Mouse (Mus musculus) ovary, postnatal 10 days (tissue): ENCODE measurements around the gene Gm11034.

ENCODE experiments used
- DNase-seq: peaks from one replicate; pipeline ENCODE4 v3.0.0; 2022; ENCODE audit warnings: low spot score

The Gm11034 gene

DNA sequence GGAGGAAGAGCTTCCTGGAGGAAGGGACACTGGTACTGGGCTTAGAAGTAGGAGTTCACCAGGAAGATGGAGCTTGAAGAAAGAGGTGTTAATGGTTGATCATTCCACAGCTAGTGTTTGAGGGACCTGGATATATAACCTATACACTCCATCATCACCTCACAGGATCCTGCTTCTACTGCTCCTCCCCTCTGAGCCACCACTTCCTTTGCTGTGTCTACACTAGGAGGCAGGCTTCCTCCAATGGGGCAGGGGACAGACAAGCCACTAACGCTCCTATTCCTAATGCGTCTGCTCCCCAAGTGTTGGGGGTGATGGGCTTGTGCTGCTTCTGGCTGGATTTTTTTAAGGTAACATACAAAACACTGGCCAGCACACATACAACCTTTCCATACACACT is 2.7 kb downstream of the Gm11034 start:
- no peak for DNase-seq

DNA sequence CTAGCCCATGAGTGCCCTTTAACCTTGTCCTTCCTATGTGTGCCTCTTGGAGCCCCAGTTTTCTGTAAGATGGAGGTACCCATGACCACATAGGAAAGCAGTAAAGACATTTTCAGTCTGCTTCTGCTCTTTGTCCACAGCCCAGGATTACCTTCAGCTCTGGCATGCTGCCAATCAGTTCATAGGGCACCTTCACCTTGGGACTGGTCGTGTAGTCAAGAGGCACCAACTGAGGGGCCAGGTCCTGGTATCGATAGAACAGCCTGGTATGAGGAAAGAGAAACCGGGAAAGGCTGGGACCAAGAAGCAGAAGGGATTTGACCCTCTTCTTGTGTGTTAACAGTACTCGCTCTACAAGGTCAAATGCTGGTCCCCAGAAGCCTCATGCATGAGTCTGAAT is 3.2 kb downstream of the Gm11034 start:
- no peak for DNase-seq

DNA sequence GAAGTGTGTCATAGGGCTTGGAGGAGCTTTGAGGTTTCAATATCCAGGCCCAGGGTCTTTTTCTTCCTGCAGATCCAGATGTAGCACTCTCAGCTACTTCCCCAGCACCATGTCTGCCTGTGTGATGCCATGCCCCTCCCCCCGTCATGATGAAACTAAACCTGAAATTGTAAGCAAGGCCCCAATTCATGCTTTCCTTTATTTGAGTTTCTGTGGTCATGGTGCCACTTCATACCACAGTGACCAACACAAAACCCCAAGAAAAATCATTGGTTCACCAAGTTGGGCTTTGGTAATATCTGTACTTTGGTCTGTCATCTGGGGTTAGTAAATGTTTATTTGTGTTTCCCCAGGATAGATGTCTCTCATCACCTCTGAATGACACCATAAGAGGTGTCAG is 4.9 kb downstream of the Gm11034 start:
- no peak for DNase-seq

DNA sequence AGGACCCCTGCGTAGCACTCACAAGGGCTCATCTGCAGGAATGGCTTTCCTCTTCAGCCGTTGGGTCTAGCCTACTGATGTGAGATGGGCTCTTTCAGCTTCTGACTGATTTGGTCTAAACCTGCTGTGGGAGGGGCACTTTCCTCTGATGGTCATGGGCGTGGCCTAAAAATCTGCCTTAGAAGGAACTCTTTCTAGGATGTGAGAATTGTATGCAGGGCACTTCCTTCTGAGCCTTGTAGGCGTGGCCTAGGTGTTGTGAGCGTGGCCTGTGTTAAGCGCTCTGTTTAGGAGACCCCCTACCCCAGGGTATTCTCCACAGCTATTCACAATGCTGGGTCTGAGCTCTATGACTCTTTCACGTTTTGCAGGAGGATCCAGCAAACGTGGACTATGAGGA is 15.4 kb downstream of the Gm11034 start:
- no peak for DNase-seq

DNA sequence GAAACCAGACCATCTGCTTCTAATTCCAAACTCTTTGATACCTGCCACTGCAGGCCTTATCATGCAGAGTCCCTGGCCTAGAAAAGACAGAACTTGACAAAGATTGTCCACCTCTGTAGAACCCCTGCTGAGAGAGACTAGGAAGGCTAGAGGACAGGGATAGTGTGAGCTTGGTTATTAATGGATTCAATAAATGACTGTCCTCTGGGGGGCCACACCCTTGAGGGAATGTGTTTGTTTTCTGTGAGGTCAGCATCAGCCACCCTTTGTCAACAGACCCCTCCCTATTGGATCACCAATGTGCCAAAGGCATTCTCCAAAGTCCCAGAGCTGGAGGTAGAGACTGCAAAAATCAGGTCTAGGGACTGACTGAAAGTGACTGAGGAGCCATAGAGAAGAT is 21.4 kb downstream of the Gm11034 start:
- DNase-seq, result no peak

DNA sequence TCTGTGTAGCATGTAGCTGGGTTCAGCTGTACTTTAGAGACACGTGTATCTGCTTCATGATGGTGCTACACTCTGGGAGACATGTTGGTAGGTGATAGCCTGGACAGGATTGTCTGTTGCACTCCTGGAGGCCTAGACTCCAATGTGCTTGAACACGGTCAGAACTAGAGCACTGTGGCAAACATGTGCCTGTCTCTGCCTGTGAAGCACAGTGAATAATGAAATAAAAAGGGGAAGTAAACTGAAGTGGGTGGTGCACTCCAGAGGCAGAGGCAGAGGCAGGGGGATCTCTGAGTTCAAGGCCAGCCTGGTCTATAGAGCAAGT is 23.3 kb downstream of the Gm11034 start:
- no peak for DNase-seq

DNA sequence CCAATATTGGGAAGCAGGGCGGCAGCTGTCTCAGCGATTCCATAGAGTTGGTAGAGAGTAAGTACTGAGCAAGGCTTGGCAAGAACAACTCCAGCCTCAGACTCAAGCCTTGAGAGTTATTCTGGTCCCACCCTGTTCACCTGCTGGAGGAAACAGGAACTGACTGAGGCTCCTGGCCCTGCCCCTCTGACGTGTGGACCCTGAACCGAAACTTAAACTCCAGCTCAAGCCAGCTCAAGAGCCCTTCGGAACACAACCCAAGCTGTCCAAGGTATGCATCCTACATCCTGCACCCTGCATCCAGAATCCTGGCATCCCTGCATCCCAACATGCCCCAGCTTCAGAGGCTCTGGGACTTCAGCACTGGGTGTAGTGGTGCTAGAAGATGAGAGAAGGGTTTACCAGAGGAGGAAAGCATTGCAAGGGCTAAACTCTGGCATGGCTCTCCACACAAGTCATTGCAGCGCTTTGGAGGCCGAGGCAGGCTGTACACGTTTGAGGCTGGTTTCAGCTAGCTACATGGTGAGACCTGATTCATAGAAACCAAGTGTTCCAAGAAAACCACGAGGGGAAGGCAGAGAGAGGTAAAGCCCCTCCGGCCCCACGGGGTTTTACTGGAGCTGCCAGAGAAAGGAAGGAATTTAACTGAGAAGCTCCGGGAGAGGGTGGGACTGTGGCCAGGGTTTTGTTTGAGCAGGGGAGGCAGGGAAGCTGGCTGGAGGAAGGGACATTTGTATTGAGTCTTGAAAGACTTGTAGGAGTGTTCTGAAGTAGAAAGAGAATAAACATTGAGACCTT is 23.8 kb downstream of the Gm11034 start, which contains the start of gene Hsh2d:
Gene Hsh2d, plus strand, starts transcription at position 222 of the 798 bp plus-strand sequence.
- no peak for DNase-seq

DNA sequence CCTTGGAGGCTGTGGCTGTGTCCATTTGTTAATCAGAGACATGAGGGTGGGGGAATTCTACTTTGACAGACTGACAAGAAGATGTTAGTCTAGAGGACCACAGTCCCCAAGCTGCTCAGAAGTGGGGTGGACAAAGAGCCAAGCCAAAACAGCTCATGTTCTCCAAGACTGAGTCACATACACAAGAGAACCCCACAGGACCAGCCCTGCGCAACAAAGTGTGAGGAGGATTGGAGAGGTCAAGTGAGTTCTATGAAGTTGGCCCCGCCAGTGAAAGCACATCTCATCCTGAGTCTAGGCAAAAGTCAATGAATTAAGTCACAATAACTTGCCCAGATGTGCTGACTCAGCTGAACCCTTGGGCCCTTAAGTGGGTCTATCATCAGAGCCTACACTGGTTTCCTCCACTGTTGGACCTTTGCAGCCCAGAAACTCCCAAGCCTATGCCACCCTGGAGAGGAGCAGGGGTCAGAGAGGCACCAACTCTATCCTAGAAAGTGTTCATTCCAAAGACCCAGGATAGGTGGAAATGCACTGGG is 25.6 kb downstream of the Gm11034 start:
- no peak for DNase-seq

DNA sequence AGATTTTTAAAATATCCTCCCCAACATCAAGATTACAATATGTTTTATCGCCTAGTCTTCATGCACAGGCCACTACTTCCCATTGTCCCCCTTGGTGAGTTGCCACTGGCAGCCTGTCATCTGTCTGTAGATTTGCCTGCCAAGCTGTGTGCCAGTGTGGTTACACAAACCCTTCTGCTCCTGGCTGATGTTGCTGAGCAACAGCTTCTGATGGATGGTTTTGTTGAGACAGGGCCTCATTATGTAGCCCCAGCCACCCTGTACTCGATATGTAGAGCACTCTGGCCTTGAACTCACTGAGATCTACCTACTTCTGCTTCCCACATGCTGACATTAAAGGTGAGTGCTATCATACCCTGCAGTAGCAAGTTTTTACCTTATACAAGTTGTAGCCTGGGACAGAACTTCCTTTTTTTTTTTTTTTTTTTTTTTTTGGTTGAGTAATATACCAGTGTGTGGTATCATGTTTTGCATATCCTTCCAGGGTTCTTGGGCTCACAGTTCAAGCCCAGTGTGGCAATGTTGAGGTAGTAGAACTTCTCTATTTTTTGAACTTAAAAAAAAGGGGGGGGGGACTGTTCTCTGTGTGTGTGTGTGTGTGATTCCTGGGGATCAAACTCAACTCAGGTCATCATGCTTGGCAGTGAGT is 29.8 kb downstream of the Gm11034 start:
- no peak for DNase-seq

DNA sequence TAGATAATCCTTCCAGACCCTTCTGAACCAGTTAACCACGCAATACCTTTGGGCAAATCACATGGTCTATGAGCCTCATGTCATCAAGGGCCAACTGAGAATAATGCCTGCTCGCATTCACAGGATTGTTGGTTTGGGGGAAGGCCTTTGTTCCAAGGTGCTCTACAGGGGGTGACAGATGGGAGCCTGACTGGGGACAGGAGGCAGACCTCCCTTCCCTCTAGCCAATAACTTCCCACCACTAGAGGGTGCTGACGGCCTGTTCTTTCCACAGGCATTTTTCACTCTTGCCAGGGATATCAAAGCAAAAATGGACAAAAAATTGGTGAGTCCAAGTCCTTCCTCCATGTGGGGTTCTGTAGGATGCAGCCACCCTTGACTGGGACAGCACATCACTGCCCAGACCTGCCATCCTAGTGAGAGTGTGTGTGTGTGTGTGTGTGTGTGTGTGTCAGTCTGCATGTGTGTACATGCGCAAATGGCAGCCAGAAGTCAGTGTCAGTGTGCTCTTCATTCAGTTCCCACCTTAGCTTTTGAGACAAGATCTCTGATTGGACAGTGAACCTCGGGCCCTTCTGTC is 36.0 kb downstream of the Gm11034 start:
- peak; percentile 45 for DNase-seq

DNA sequence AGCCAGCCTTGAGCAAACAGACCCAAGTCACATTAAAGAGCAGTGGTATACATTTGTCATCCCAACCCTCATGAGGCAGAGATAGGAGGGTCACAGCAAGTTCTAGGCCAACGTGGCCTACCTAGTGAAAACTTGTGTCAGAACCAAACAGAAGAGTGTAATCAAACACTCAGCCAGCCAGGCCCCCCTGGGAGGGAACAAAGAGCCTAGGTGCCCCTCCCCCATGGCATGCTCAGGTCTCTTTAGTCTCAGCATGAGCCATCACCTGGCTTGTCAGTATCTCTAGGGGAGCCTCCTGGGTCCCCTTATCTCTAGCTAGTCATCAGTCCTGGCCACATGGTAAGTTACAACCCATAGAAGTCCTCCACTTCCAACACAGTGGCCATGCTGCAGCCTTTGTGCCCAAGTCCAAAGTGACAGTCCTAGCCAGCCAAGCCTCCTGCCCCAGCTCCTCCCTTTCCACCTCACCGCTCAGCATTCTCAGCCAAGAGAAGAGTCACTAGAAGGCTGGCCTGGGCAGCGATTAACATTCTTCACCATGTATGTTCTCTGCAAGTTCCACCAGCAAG is 43.7 kb downstream of the Gm11034 start:
- no peak for DNase-seq

DNA sequence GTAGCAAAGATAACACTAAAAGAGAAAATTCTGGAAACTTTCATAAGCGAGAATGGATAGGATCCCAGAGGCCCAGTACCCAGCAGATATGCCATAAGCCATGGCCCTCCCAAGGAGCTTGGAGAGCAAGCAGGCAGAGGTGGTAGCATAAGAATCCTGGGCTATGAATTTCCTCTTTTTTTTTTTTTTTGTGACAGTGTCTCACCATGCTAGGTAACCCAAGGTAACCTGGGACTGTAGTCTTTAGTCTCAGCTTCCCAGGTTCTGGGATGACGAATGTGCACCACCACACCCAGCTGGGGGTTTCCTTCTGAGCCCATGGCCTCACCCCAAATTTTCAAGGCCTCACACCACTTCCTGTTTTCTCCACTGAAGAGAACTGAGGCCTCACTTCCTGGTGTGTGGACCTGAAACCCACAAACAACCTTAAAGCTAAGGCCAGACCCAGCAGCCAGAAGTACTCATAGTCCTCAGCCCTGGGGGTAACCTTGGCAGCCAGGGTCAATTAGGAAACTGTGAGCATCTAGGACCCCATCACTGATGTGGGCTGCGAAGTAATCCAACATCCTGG is 44.3 kb downstream of the Gm11034 start:
- DNase-seq, result no peak
